Mouse (Mus musculus) E14TG2a.4 (cell line): ENCODE measurements around the gene Adam1a.
"Not testable (repeated sequence)": the region's sequence is repeated elsewhere in the genome, so short reads cannot be mapped to it uniquely, and the experiment has no call there.

Experiments
- H3K27me3 ChIP-seq: 2 replicates; pipeline ENCODE4 v1.6.1; 2014; ENCODE audit warnings: low read length, control low read depth; ENCODE audit not compliant: insufficient read depth
- H3K36me3 ChIP-seq: 2 replicates; pipeline ENCODE4 v1.6.1; 2014; ENCODE audit warnings: low read length, control low read depth; ENCODE audit not compliant: insufficient read depth
- H3K4me1 ChIP-seq: replicated peaks from 2 replicates; pipeline ENCODE4 v1.6.1; 2014; ENCODE audit warnings: low read depth, low read length, control low read depth
- H3K4me3 ChIP-seq: replicated peaks from 2 replicates; pipeline ENCODE4 v1.5.1; 2014; ENCODE audit warnings: mild to moderate bottlenecking, low read length
- H3K9me3 ChIP-seq: 2 replicates; pipeline ENCODE4 v1.6.1; 2014; ENCODE audit warnings: low read length, control low read depth
- CTCF ChIP-seq: conservative IDR thresholded peaks from 2 replicates; pipeline ENCODE4 v1.5.1; 2014; ENCODE audit warnings: low read length
- NANOG ChIP-seq: IDR thresholded peaks from 2 replicates; pipeline ENCODE4 v1.6.1; 2014; ENCODE audit warnings: borderline replicate concordance, low read length, mixed read lengths
- POU5F1 ChIP-seq: IDR thresholded peaks from 2 replicates; pipeline ENCODE4 v1.6.1; 2014; ENCODE audit warnings: low read length, borderline replicate concordance

Gene Adam1a

GRCm38 (mm10) chr5:121525774-121526450 is 19.4 kb downstream of the Adam1a start:
- peaks cover 59% of the 10 kb centered on the region for H3K4me1 ChIP-seq
- H3K27me3 ChIP-seq: no peaks in the 10 kb centered on the region
- TF ChIP-seq POU5F1 (no peak), NANOG (no peak), CTCF (no peak)
- H3K4me3 ChIP-seq: no peak overlapping the region
- peaks cover 90% of the 10 kb centered on the region for H3K36me3 ChIP-seq
- H3K9me3 ChIP-seq: no peaks in the 10 kb centered on the region

GRCm38 (mm10) chr5:121519758-121520157 is 25.5 kb downstream of the Adam1a start:
- Histone ChIP-seq H3K36me3 (peaks cover 46% of the 10 kb centered on the region), H3K4me1 (peaks cover 26% of the 10 kb centered on the region)
- not testable (repeated sequence) for H3K9me3 ChIP-seq, H3K27me3 ChIP-seq, H3K4me3 ChIP-seq

GRCm38 (mm10) chr5:121518983-121519382 is 26.3 kb downstream of the Adam1a start:
- Histone ChIP-seq H3K4me1 (peaks cover 20% of the 10 kb centered on the region), H3K36me3 (peaks cover 38% of the 10 kb centered on the region), H3K27me3 (no peaks in the 10 kb centered on the region), H3K9me3 (no peaks in the 10 kb centered on the region), H3K4me3 (no peak overlapping the region)
- TF ChIP-seq NANOG (no peak), POU5F1 (no peak), CTCF (no peak)

- Histone ChIP-seq H3K4me1 (peaks cover 13% of the 10 kb centered on the region), H3K36me3 (no peaks in the 10 kb centered on the region)
- TF ChIP-seq NANOG: no peak
- no peak for TF ChIP-seq CTCF
- no peak for TF ChIP-seq POU5F1
Observed at GRCm38 (mm10) chr5:121510009-121510408, 35.3 kb downstream of the Adam1a start.

GRCm38 (mm10) chr5:121506846-121507245 is 38.4 kb downstream of the Adam1a start:
- no peaks in the 10 kb centered on the region for H3K36me3 ChIP-seq
- H3K9me3 ChIP-seq: no peaks in the 10 kb centered on the region
- no peaks in the 10 kb centered on the region for H3K27me3 ChIP-seq
- peaks cover 23% of the 10 kb centered on the region for H3K4me1 ChIP-seq
- H3K4me3 ChIP-seq: no peak overlapping the region
- no peak for TF ChIP-seq NANOG
- no peak for TF ChIP-seq CTCF
- no peak for TF ChIP-seq POU5F1

More at GRCm38 (mm10) chr5:121510009-121510408, 35.3 kb downstream of the Adam1a start:
- no peak overlapping the region for H3K4me3 ChIP-seq
- no peaks in the 10 kb centered on the region for H3K27me3 ChIP-seq
- H3K9me3 ChIP-seq: no peaks in the 10 kb centered on the region

- Histone ChIP-seq H3K9me3 (no peaks in the 10 kb centered on the region), H3K4me1 (peaks cover 23% of the 10 kb centered on the region), H3K27me3 (no peaks in the 10 kb centered on the region), H3K36me3 (no peaks in the 10 kb centered on the region), H3K4me3 (no peak within 1 kb of the TSS)
- no peak for TF ChIP-seq NANOG
- TF ChIP-seq POU5F1: no peak
- no peak for TF ChIP-seq CTCF
Observed at GRCm38 (mm10) chr5:121503231-121503630, 42.1 kb downstream of the Adam1a start, which contains the start of gene Adam1b. Gene Adam1b (minus strand): TSS chr5:121503435.

GRCm38 (mm10) chr5:121501424-121501996 is 43.8 kb downstream of the Adam1a start:
- H3K4me1 ChIP-seq: peaks cover 11% of the 10 kb centered on the region
- H3K4me3 ChIP-seq, H3K9me3 ChIP-seq, H3K36me3 ChIP-seq, H3K27me3 ChIP-seq: not testable (repeated sequence)

GRCm38 (mm10) chr5:121500719-121501118 is 44.6 kb downstream of the Adam1a start:
- Histone ChIP-seq H3K4me3 (no peak overlapping the region), H3K27me3 (no peaks in the 10 kb centered on the region), H3K4me1 (peaks cover 11% of the 10 kb centered on the region), H3K36me3 (no peaks in the 10 kb centered on the region), H3K9me3 (no peaks in the 10 kb centered on the region)
- TF ChIP-seq POU5F1: no peak

GRCm38 (mm10) chr5:121493305-121493704 is 52.0 kb downstream of the Adam1a start:
- no peaks in the 10 kb centered on the region for H3K4me1 ChIP-seq
- no peaks in the 10 kb centered on the region for H3K9me3 ChIP-seq
- H3K4me3 ChIP-seq: no peak overlapping the region
- H3K36me3 ChIP-seq: no peaks in the 10 kb centered on the region
- H3K27me3 ChIP-seq: no peaks in the 10 kb centered on the region
- no peak for TF ChIP-seq CTCF
- no peak for TF ChIP-seq POU5F1
- no peak for TF ChIP-seq NANOG

GRCm38 (mm10) chr5:121484801-121485200 is 60.5 kb downstream of the Adam1a start:
- TF ChIP-seq NANOG (no peak), CTCF (no peak), POU5F1 (no peak)
- Histone ChIP-seq H3K9me3 (no peaks in the 10 kb centered on the region), H3K36me3 (no peaks in the 10 kb centered on the region), H3K4me1 (peaks cover 10% of the 10 kb centered on the region; the same call in 1 of the 2 replicates), H3K4me3 (no peak overlapping the region), H3K27me3 (no peaks in the 10 kb centered on the region)
